Mouse (Mus musculus) lung, adult 2 months (tissue): ENCODE results near the gene Pcdh15.

ENCODE experiments used
- CTCF ChIP-seq: fragments of 200-500 bp; IDR thresholded peaks from 2 replicates; pipeline ENCODE4 v1.5.1; 2011; ENCODE audit warnings: mild to moderate bottlenecking, low read length, control low read depth; ENCODE audit not compliant: insufficient read depth
- POLR2A ChIP-seq: fragments of 200-500 bp; IDR thresholded peaks from 2 replicates; pipeline ENCODE4 v1.6.1; 2011; ENCODE audit warnings: low read depth, mild to moderate bottlenecking, control low read depth, low read length, borderline replicate concordance; ENCODE audit errors: extremely low read depth

GRCm38 (mm10) chr10:73733246-73733645 is 634.1 kb downstream of the Pcdh15 start:
- TF ChIP-seq POLR2A (no peak), CTCF (no peak)
